Mouse (Mus musculus) E14TG2a.4 (cell line): Measurements from ENCODE around the gene Fes.

Source experiments
- H3K27me3 ChIP-seq: 2 replicates; pipeline ENCODE4 v1.6.1; 2014; ENCODE audit warnings: low read length, control low read depth; ENCODE audit not compliant: insufficient read depth
- H3K36me3 ChIP-seq: 2 replicates; pipeline ENCODE4 v1.6.1; 2014; ENCODE audit warnings: low read length, control low read depth; ENCODE audit not compliant: insufficient read depth
- H3K4me1 ChIP-seq: replicated peaks from 2 replicates; pipeline ENCODE4 v1.6.1; 2014; ENCODE audit warnings: low read depth, low read length, control low read depth
- H3K4me3 ChIP-seq: replicated peaks from 2 replicates; pipeline ENCODE4 v1.5.1; 2014; ENCODE audit warnings: mild to moderate bottlenecking, low read length
- H3K9me3 ChIP-seq: 2 replicates; pipeline ENCODE4 v1.6.1; 2014; ENCODE audit warnings: low read length, control low read depth
- CTCF ChIP-seq: conservative IDR thresholded peaks from 2 replicates; pipeline ENCODE4 v1.5.1; 2014; ENCODE audit warnings: low read length
- NANOG ChIP-seq: IDR thresholded peaks from 2 replicates; pipeline ENCODE4 v1.6.1; 2014; ENCODE audit warnings: borderline replicate concordance, low read length, mixed read lengths
- POU5F1 ChIP-seq: IDR thresholded peaks from 2 replicates; pipeline ENCODE4 v1.6.1; 2014; ENCODE audit warnings: low read length, borderline replicate concordance

The Fes gene

DNA sequence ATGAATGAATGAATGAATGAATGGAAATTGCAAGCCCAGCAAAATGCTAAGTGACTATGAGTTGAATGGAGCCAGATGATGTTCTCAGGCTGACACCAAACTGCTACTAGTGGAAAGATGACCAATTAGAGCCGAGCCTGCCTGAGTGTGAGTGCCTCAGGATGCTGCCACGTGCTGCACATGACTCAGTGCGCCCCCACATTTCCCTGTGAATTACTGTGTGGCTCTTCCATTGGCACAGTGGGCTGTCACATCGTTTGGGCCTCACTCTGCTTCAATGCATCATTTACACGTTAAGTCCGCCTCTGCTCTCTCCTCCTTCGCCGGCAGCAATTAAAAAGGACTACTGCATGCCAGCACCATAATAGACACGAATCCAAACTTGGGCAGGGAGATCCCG is 24.5 kb upstream of the Fes start:
- Histone ChIP-seq H3K4me1 (peaks cover 5% of the 10 kb centered on the region), H3K9me3 (no peaks in the 10 kb centered on the region), H3K36me3 (no peaks in the 10 kb centered on the region), H3K4me3 (no peak overlapping the region), H3K27me3 (peaks cover 26% of the 10 kb centered on the region)
- TF ChIP-seq POU5F1 (no peak), CTCF (no peak), NANOG (no peak)

GRCm38 (mm10) chr7:80410380-80410779 is 22.6 kb upstream of the Fes start:
- Histone ChIP-seq H3K4me1 (peaks cover 5% of the 10 kb centered on the region), H3K4me3 (no peak overlapping the region), H3K9me3 (no peaks in the 10 kb centered on the region), H3K27me3 (peaks cover 40% of the 10 kb centered on the region), H3K36me3 (no peaks in the 10 kb centered on the region)
- TF ChIP-seq CTCF, result no peak
- TF ChIP-seq POU5F1, result no peak
- no peak for TF ChIP-seq NANOG

DNA sequence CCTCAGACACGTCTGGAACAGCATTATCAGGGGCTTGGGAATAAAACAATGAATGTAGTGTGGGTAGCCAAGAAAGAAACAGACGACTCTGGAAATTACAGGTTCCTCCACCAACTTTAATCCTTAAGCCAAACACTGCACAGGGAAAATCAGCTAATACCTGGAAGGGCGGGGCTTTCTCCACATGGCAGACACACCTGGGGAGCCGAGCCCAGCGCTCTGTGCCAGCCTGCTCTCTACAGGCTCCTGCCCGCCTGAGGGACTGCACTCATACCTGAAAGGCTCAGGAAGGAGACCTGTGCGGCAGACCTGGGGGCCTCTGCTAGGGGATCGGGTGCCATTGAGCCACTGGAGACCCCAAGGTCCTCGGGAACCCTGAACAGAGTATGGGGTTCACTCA is 20.0 kb upstream of the Fes start:
- no peak for TF ChIP-seq CTCF
- no peak for TF ChIP-seq POU5F1
- TF ChIP-seq NANOG, result no peak

GRCm38 (mm10) chr7:80406186-80406585 is 18.4 kb upstream of the Fes start:
- H3K36me3 ChIP-seq, result no peaks in the 10 kb centered on the region
- H3K4me3 ChIP-seq, result no peak overlapping the region
- H3K4me1 ChIP-seq, result peaks cover 23% of the 10 kb centered on the region
- TF ChIP-seq CTCF (no peak), NANOG (no peak), POU5F1 (no peak)
- peaks cover 66% of the 10 kb centered on the region for H3K27me3 ChIP-seq
- no peaks in the 10 kb centered on the region for H3K9me3 ChIP-seq

More for the DNA sequence above, 20.0 kb upstream of the Fes start:
- Histone ChIP-seq H3K27me3 (peaks cover 64% of the 10 kb centered on the region), H3K4me1 (peaks cover 17% of the 10 kb centered on the region), H3K4me3 (no peak overlapping the region), H3K9me3 (no peaks in the 10 kb centered on the region), H3K36me3 (no peaks in the 10 kb centered on the region)

GRCm38 (mm10) chr7:80405188-80405695 is 17.5 kb upstream of the Fes start, which contains the start of gene Furin:
Gene Furin, minus strand, starts transcription at chr7:80405436.
- H3K27me3 ChIP-seq, result peaks cover 74% of the 10 kb centered on the region
- H3K4me3 ChIP-seq, result no peak within 1 kb of the TSS
- TF ChIP-seq CTCF (no peak), POU5F1 (no peak), NANOG (no peak)
- H3K9me3 ChIP-seq, result no peaks in the 10 kb centered on the region
- H3K36me3 ChIP-seq, result no peaks in the 10 kb centered on the region
- H3K4me1 ChIP-seq, result peaks cover 28% of the 10 kb centered on the region

GRCm38 (mm10) chr7:80404101-80404894 is 16.6 kb upstream of the Fes start:
- no peak for TF ChIP-seq POU5F1
- no peak for TF ChIP-seq CTCF
- no peak for TF ChIP-seq NANOG
- Histone ChIP-seq H3K4me1 (peaks cover 31% of the 10 kb centered on the region), H3K36me3 (no peaks in the 10 kb centered on the region), H3K27me3 (peaks cover 74% of the 10 kb centered on the region), H3K9me3 (no peaks in the 10 kb centered on the region), H3K4me3 (no peak overlapping the region)

DNA sequence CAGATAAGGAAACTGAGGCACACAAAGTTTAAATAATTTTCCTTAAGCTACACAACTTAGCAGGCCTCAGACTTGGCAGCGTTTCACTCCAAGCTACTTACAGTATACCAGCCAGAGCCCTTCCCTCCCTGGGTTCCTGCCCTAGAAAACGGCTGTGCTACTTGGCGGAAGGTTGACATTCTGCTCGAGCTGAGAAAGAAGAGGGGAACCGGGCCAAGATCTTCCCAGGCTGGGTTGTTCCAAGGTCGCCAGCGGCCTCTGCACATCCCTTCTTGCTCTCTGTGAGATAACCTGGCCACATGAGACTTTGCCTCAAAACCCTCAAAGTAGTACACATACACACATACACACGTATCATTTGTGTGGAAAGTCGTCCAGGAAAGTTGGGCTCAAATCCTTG is 15.8 kb upstream of the Fes start:
- Histone ChIP-seq H3K4me3 (peak overlapping the region; percentile 87), H3K4me1 (peaks cover 32% of the 10 kb centered on the region), H3K27me3 (peaks cover 76% of the 10 kb centered on the region), H3K9me3 (no peaks in the 10 kb centered on the region), H3K36me3 (no peaks in the 10 kb centered on the region)
- TF ChIP-seq POU5F1 (no peak), NANOG (no peak), CTCF (no peak)

DNA sequence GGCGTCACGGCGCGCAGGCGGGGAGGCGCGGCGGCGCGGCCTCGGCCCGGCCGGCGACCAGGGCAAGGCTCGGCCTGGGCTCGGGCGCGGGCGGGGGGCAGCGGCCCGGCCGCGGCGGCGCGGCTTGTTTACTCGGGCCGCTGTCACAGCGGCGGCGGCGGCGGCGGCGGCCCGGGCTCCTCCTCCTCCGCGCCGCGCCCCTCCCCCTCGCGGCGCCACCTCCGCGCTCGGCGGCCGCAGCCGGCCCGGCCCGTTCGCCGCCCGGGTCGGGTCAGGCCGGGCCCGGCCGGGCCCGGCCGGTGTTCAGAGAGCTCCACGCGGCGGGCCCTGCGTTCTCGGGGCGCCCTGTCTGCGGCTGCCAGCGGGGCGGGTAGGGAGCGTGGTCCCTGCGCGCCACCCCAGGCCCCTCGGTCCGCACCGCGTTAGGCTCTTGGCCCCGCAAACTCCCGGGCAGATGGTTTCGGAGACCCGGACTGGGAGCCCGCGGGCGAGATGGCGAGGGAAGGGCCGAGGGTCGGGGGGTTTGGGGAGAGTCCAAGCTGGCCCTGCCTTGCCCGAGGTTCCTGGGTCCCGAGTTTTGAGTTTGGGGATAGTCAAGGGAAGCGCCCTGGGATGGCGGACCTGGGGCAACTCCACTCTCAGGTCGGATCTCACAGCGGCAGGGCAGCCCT is 15.0 kb upstream of the Fes start:
- H3K36me3 ChIP-seq, result no peaks in the 10 kb centered on the region
- H3K4me3 ChIP-seq, result peak overlapping the region; percentile 87
- no peak for TF ChIP-seq NANOG
- TF ChIP-seq POU5F1, result no peak
- TF ChIP-seq CTCF, result no peak
- peaks cover 71% of the 10 kb centered on the region for H3K27me3 ChIP-seq
- H3K4me1 ChIP-seq, result peaks cover 38% of the 10 kb centered on the region
- H3K9me3 ChIP-seq, result no peaks in the 10 kb centered on the region
